Mouse (Mus musculus) stomach, postnatal 0 days (tissue): Measurements from ENCODE around the gene Slco2a1. TPM values are rescaled to one million over a fixed set of nuclear protein-coding genes. Genes with fewer than 3 reads are reported as not detected.

Source experiments
- ATAC-seq: fragments of 200-750 bp; cut with Nextera tagmentation; 2 replicates; pipeline ENCODE4 v1.8.0; 2017; ENCODE audit not compliant: low FRiP score, low TSS enrichment
- DNase-seq: peaks from one replicate; pipeline ENCODE4 v3.0.0-alpha.2; 2016; ENCODE audit warnings: low spot score
- H3K27ac ChIP-seq: fragments of 300-500 bp; sonication (generic); replicated peaks from 2 replicates; pipeline ENCODE4 v1.5.1; 2014; ENCODE audit warnings: mild to moderate bottlenecking, control low read depth
- H3K27me3 ChIP-seq: fragments of 300-500 bp; sonication (generic); 2 replicates; pipeline ENCODE4 v1.6.1; 2014; ENCODE audit warnings: low read length; ENCODE audit not compliant: control insufficient read depth, insufficient read depth
- H3K36me3 ChIP-seq: fragments of 300-500 bp; sonication (generic); 2 replicates; pipeline ENCODE4 v1.6.1; 2014; ENCODE audit warnings: low read length, mixed read lengths; ENCODE audit not compliant: control insufficient read depth, insufficient read depth
- H3K4me1 ChIP-seq: fragments of 300-500 bp; sonication (generic); replicated peaks from 2 replicates; pipeline ENCODE4 v1.6.1; 2014; ENCODE audit warnings: antibody characterized with exemption; ENCODE audit not compliant: control insufficient read depth, insufficient read depth
- H3K4me2 ChIP-seq: fragments of 300-500 bp; sonication (generic); replicated peaks from 2 replicates; pipeline ENCODE4 v1.6.1; 2014; ENCODE audit warnings: low read depth, mild to moderate bottlenecking, control low read depth, moderate library complexity
- H3K4me3 ChIP-seq: fragments of 300-500 bp; sonication (generic); 2 replicates; pipeline ENCODE4 v1.5.1; 2014; ENCODE audit warnings: low read depth, low read length, control low read depth
- H3K9ac ChIP-seq: fragments of 300-500 bp; sonication (generic); 2 replicates; pipeline ENCODE4 v1.6.1; 2014; ENCODE audit warnings: mild to moderate bottlenecking, low read length, control low read depth, mixed read lengths
- H3K9me3 ChIP-seq: fragments of 300-500 bp; sonication (generic); 2 replicates; pipeline ENCODE4 v1.6.1; 2016; ENCODE audit warnings: low read length; ENCODE audit not compliant: control insufficient read depth
- CTCF ChIP-seq: IDR thresholded peaks from 2 replicates; pipeline ENCODE4 v1.5.1; 2016; ENCODE audit warnings: antibody characterized with exemption, low read depth, mild to moderate bottlenecking, moderate library complexity
- EP300 ChIP-seq: optimal IDR thresholded peaks from 2 replicates; pipeline ENCODE3; 2016; ENCODE audit warnings: antibody characterized with exemption
- WGBS: fragments of 180-500 bp; shearing (Covaris S2); extraction: QIAGEN DNeasy Blood & Tissue Kit; methylation state at CpG from one replicate; pipeline ENCODE4 v1.1.7; 2014; 5-methylcytosine and 5-hydroxymethylcytosine counted together
- polyA plus RNA-seq: library from polyadenylated mRNA; unstranded; fragments of >200 nt; fragmentation: Nextera tagmentation; extraction: Ambion mirVana; gene quantifications from 2 replicates; pipeline ENCODE4 v1.2.1, GENCODE M21; 2015

The Slco2a1 gene
- polyA plus RNA-seq, 1 experiment from 2014 or later, result 22.3 TPM

DNA sequence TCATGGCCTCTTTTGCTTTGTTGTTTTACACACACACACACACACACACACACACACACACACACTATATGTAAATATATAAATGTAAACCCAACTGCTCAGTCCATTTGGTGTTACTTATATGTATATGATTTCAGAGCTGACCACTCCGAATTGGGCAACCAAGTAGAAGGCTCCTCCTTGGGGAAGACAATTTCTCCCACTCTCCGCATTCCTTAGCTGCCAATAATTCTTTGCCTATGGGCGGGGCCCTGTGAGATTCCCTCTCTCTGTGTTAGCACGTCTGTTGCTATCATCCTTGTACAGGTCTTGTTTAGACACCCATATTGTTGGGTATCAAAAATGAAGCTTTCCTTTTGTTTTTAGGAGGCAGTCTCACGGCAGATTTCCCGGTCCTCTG, 15.8 kb downstream of the Slco2a1 start:
- ATAC-seq (no peak), DNase-seq (no peak)
- no peak overlapping the region for H3K9ac ChIP-seq
- WGBS, result 66% methylated on average over 6 of the region's 6 CpGs
- H3K4me1 ChIP-seq, result peaks cover 7% of the 10 kb centered on the region
- no peak overlapping the region for H3K4me2 ChIP-seq
- no peaks in the 10 kb centered on the region for H3K36me3 ChIP-seq
- TF ChIP-seq EP300 (no peak), CTCF (no peak)
- H3K9me3 ChIP-seq, result no peaks in the 10 kb centered on the region
- H3K27ac ChIP-seq, result no peak overlapping the region
- no peaks in the 10 kb centered on the region for H3K27me3 ChIP-seq
- H3K4me3 ChIP-seq, result no peak overlapping the region

DNA sequence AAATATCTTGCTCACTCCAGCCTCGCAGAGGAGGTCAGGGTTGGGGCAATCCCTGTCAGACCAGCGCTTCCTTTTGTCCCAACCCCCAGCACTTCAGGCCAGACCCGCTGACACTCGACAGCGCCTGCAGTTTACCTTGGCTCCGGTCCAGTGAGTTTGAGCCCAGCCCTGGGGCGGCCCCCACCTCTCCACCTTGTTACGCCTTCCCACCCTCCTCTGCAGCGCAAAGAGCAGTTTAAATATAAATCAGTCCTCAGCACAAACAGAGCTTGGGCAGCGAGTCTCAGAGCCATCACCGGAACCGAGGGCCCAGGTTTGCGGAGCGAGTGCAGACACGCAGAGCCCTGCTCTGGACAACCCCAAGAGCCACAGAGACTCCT, 19.2 kb downstream of the Slco2a1 start:
- TF ChIP-seq EP300 (no peak), CTCF (peak; percentile 16)
- Histone ChIP-seq H3K9ac (peak overlapping the region; percentile 64), H3K4me2 (peak overlapping the region; percentile 91), H3K27me3 (no peaks in the 10 kb centered on the region), H3K27ac (peak overlapping the region; percentile 84), H3K4me3 (peak overlapping the region; percentile 51), H3K4me1 (peaks cover 7% of the 10 kb centered on the region), H3K36me3 (no peaks in the 10 kb centered on the region), H3K9me3 (no peaks in the 10 kb centered on the region)
- WGBS, result 4% methylated on average over 15 of the region's 15 CpGs
- DNase-seq, result peak; percentile 85
- ATAC-seq, result peak; percentile 82

DNA sequence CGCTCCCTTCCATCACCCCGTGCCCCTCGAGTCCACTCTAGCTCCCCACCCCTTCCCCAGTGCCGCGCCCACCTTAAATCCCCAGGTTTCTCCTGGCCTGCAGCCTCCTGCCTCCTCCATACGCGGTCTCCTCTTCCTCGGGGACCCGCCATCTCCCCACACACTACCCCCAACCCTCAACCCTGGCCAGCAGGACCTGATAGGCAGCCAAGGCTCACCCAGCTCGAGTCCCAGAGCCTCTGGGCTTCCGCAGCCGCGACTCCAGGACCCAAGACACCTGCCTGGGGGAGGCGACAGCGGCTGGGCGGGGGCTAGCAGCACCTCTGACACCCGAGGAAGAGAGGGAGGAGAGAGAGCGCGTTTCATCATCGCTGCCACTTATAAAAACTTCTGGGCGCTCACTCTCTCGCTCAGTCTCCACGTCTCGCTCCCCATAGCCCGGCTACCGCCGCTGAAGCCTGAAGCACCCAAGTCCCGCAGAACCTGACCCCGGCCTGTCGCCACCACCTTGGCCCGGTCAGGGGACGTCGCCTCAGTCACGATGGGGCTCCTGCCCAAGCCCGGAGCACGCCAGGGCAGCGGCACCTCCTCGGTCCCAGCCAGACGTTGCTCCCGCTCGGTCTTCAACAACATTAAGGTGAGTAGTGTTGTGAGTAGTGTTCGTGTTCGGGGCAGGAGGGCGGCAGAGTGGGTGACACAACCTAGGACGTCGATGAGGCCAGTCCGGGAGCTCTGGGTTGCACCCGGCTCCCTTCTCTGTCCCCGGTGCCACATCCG, 19.8 kb downstream of the Slco2a1 start:
- Histone ChIP-seq H3K27me3 (no peaks in the 10 kb centered on the region), H3K9me3 (no peaks in the 10 kb centered on the region), H3K4me3 (peak overlapping the region; percentile 51), H3K27ac (peak overlapping the region; percentile 84), H3K9ac (peak overlapping the region; percentile 64), H3K4me2 (peak overlapping the region; percentile 91), H3K36me3 (no peaks in the 10 kb centered on the region), H3K4me1 (peaks cover 7% of the 10 kb centered on the region)
- TF ChIP-seq EP300 (no peak), CTCF (no peak)
- WGBS, result 2% methylated on average over 49 of the region's 50 CpGs
- DNase-seq (peak; percentile 71), ATAC-seq (peak; percentile 71)

DNA sequence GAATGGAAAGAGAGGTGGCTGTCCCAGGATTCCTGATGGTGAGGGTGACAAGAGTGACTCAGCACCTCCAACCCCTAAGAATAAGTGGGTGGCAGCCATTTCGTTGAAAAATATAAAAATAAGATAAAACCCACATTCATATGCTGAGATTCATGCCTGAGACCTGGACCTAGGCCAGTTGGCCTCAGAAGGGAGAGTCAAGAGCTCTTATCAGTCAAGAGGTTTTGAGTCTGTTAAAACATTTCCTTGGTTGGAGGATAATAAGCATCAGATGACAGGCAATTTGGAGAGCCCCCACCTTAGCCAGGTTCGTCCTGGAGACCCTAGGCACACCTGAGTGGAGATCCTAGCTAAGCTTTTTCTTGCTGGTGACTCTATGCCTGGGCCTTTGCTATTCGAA, 21.6 kb downstream of the Slco2a1 start:
- no peak overlapping the region for H3K27ac ChIP-seq
- 60% methylated on average over 3 of the region's 3 CpGs for WGBS
- no peak overlapping the region for H3K4me3 ChIP-seq
- TF ChIP-seq CTCF (no peak), EP300 (no peak)
- H3K9me3 ChIP-seq, result no peaks in the 10 kb centered on the region
- DNase-seq, result no peak
- no peaks in the 10 kb centered on the region for H3K36me3 ChIP-seq
- peak overlapping the region; percentile 91; the same call in 1 of the 2 replicates for H3K4me2 ChIP-seq
- H3K4me1 ChIP-seq, result peaks cover 7% of the 10 kb centered on the region
- H3K27me3 ChIP-seq, result no peaks in the 10 kb centered on the region
- no peak overlapping the region for H3K9ac ChIP-seq
- ATAC-seq, result no peak

DNA sequence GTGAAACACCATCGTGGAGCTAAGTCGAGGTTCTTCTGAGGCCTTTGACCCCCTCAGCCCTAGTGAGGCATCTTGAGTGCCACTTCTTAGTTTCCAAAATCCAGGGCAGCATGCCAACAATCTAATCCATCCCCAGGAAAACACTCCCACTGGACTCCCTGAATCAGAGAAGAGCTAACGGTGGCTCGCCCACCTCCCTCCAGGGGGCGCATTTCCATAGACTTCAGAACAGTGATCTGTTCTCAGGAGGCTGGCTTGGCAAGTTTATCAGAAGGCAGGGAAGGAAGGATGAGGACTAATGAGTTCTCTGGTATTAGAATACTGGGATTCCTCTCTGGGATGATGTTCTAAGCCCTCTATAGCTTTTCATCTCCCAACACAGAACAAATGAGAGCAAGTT, 24.9 kb downstream of the Slco2a1 start:
- Histone ChIP-seq H3K4me3 (no peak overlapping the region), H3K36me3 (no peaks in the 10 kb centered on the region), H3K27me3 (no peaks in the 10 kb centered on the region), H3K4me2 (no peak overlapping the region), H3K9me3 (no peaks in the 10 kb centered on the region), H3K4me1 (no peaks in the 10 kb centered on the region), H3K27ac (no peak overlapping the region), H3K9ac (no peak overlapping the region)
- DNase-seq (peak; percentile 77), ATAC-seq (no peak)
- TF ChIP-seq CTCF (peak; percentile 79), EP300 (no peak)
- 10% methylated on average over 5 of the region's 5 CpGs for WGBS

DNA sequence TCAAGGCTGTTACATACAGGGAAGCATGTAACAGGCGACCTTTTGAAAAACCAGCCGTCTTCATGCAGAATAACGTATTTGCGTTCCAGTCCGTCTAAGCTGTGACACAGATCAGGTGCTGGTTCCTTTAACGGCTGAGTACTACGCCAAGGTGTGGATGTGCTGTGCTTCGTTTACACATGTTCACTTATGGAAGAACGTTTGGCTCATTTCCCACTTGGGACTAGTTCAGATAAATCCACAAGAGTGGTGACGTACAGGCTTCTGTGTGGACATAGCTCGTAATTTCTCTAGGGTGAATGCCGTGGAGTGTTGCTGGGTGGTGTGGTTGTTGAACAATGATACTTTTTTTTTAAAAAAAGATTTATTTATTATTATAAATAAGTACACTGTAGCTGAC, 26.2 kb downstream of the Slco2a1 start:
- TF ChIP-seq CTCF, result no peak
- no peak for TF ChIP-seq EP300
- Histone ChIP-seq H3K27ac (no peak overlapping the region), H3K9ac (no peak overlapping the region), H3K4me2 (no peak overlapping the region), H3K36me3 (no peaks in the 10 kb centered on the region), H3K9me3 (no peaks in the 10 kb centered on the region), H3K27me3 (no peaks in the 10 kb centered on the region), H3K4me1 (no peaks in the 10 kb centered on the region), H3K4me3 (no peak overlapping the region)
- peak; percentile 82 for ATAC-seq
- WGBS, result 57% methylated on average over 12 of the region's 12 CpGs
- DNase-seq, result peak; percentile 30
